Mouse (Mus musculus): Measurements from ENCODE around the gene Fbxl13.
A peak's percentile ranks its signal among the peaks of the same experiment; 100 is the strongest.

Fbxl13 gene

GRCm38 (mm10) chr5:21519166-21519565 lies 126.3 kb downstream of the Fbxl13 start:
- DNase-seq (ENCODE audit: low spot score): no peak

- DNase-seq (ENCODE audit: low spot score): no peak
These were observed 127.2 kb downstream of the Fbxl13 start for GRCm38 (mm10) chr5:21518207-21518606.

- no peak for DNase-seq (ENCODE audit: low spot score)
These were observed 127.9 kb downstream of the Fbxl13 start for GRCm38 (mm10) chr5:21517562-21517961.

GRCm38 (mm10) chr5:21513363-21513762 lies 132.1 kb downstream of the Fbxl13 start:
- DNase-seq (ENCODE audit: low spot score): no peak

GRCm38 (mm10) chr5:21509801-21510200 lies 135.6 kb downstream of the Fbxl13 start:
- no peak for DNase-seq (ENCODE audit: low spot score)

GRCm38 (mm10) chr5:21506887-21507286 lies 138.5 kb downstream of the Fbxl13 start:
- no peak for DNase-seq (ENCODE audit: low spot score)

DNA sequence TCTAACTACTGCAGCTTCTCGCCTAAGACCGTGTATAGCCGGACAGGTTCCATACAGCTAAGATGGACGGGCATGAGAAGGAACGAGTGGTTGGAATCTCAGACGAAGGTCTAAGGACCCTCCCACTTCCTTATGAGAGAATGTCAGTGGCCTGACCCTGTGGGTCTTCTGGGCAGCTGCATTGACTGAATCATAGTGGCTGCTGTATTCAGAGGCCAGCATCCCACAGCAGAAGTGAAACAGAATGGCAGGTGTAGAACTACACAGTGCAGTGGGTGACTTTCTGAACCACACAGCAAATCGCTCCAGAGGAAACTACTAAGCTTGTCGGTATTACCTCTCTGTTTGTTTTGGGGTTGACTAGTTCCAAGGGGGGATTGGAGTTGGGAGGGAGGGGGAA lies 140.3 kb downstream of the Fbxl13 start:
- no peak for DNase-seq (ENCODE audit: low spot score)

GRCm38 (mm10) chr5:21502936-21503610 lies 142.4 kb downstream of the Fbxl13 start:
- DNase-seq (ENCODE audit: low spot score): peak; percentile 36

GRCm38 (mm10) chr5:21500941-21501340 lies 144.5 kb downstream of the Fbxl13 start:
- DNase-seq (ENCODE audit: low spot score): no peak

GRCm38 (mm10) chr5:21500133-21500532 lies 145.3 kb downstream of the Fbxl13 start:
- DNase-seq (ENCODE audit: low spot score): no peak

- no peak for DNase-seq (ENCODE audit: low spot score)
These were observed 146.5 kb downstream of the Fbxl13 start for GRCm38 (mm10) chr5:21498925-21499324.

DNA sequence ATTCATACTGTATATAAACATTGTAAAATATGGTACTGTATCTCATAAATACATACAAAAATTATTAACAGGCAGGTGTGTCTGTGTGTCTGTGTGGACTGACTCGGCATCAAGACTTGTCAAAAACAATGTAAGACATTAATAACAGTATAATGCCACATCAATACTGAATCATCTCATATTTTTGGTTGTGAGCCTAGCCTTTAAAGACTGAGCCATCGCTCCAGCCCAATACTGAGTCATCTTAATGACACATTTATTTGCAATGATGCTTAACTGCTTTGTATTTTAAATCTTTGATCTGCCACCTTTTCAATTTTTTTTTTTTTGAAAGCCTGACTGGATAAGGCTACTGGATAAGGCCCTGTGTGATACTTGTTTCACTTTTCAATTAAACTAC lies 146.9 kb downstream of the Fbxl13 start:
- no peak for DNase-seq (ENCODE audit: low spot score)

- DNase-seq (ENCODE audit: low spot score): no peak
These were observed 148.6 kb downstream of the Fbxl13 start for GRCm38 (mm10) chr5:21496881-21497280.

DNA sequence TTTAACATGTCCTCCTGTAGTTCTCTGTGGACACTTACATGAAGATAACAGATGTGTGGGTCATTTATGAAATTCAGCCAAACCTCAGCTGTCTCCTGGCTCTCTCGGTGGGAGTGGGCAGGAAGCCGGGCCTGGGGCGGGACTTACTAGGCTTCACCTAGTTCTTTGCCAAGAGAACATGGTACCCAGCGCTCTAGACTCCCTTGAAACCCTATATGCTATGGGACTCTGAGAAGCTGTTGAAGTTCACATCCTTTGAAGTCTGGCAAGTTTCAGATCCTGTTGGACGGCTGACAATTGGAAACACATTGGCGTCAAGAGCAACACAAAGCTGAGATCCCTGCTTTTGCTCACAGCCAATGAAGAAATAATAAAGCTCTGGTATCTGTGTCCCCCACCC lies 149.1 kb downstream of the Fbxl13 start:
- no peak for DNase-seq (ENCODE audit: low spot score)

GRCm38 (mm10) chr5:21494781-21495180 lies 150.7 kb downstream of the Fbxl13 start:
- no peak for DNase-seq (ENCODE audit: low spot score)

- no peak for DNase-seq (ENCODE audit: low spot score)
These were observed 152.0 kb downstream of the Fbxl13 start for GRCm38 (mm10) chr5:21493294-21493999.

GRCm38 (mm10) chr5:21492213-21492612 lies 153.2 kb downstream of the Fbxl13 start:
- no peak for DNase-seq (ENCODE audit: low spot score)

GRCm38 (mm10) chr5:21491469-21491868 lies 154.0 kb downstream of the Fbxl13 start:
- DNase-seq (ENCODE audit: low spot score): no peak

DNA sequence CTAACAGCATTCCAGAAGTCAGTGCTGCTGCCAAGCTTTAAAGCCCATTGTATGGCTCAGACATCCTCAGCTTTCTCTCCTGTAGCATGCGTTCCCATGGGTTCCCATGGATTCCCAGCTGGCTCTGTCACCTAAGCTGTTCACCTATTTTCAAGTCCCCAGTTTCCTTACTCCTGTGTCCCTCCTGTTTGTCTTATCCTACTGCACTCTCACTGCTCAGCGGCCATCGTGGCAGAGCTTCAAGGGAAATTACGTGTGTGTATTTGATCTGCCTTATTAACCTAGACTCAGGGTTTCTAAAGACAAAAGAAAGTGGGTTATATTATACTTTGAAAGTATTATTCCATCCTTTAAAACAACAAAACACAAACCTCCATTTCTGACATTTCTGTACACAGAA lies 156.3 kb downstream of the Fbxl13 start:
- no peak for DNase-seq (ENCODE audit: low spot score)

DNA sequence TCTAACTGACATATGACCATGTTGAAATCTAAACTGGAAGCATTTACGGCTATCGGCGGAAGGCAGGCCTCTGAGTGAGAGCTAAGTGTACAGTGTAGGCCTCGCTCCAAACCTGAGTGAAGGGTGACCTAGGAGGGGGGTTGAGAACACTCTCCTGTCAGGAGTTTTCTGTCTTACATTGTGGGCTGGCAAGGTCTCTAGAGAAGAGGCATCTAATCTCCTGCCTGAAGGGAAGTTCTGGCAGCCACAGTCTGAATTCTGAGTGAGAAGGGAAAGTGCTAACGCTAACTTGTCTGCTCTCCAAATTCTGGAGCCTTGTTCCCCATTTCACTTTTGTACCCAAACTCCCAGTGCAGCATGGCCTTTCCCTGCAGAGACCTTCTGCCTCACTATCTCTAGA lies 156.9 kb downstream of the Fbxl13 start:
- no peak for DNase-seq (ENCODE audit: low spot score)

GRCm38 (mm10) chr5:21487716-21488115 lies 157.7 kb downstream of the Fbxl13 start:
- no peak for DNase-seq (ENCODE audit: low spot score)

GRCm38 (mm10) chr5:21487306-21487705 lies 158.1 kb downstream of the Fbxl13 start:
- no peak for DNase-seq (ENCODE audit: low spot score)

DNA sequence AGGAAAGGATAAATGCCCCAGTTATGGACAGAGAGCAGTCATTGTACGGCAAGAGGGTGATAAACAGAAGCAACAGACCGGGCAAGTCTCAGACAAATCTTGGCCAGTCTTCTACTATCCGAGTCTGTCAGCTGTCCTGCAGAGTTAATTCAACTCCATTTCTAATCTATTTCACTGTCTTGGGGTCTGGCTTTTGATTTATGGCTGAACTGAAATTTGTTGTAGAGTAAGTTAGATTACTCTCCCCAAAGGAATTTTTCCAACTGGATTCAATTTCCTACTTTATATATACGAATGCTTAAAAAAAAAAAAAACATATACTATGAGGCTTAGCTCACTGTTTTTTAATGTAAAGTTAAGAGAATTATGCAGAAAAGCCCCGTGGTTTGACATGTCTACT lies 158.6 kb downstream of the Fbxl13 start:
- no peak for DNase-seq (ENCODE audit: low spot score)

All from layer of hippocampus, adult 9-10 months (tissue).